11 mouse cellular contexts compared by ENCODE assay signal in the genomic region with DNA sequence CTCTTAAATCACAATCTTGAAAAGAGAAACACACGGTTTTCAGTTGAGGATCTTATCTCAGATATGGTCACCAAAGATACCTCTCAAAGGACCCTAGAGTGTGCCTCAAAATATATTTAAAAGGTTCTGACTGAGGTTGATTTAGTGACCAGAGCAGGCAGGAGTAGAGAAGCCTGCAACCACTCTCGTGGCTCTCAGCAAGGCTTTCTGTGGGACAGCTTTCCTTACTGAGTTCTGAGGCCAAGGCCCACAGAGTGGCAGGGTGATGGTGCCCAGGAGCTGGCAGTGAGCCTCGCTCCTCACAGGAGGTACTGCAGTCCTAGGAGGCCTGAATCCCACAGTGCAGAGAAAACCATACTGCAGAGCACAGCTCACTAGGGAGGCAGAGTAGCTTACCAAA.
DNase-seq lines count a peak whose midpoint lies in the region; ATAC-seq lines count a peak whose summit lies in the region.
"Had no signal": no experiment of that assay in that cellular context is flagged by ENCODE, and none has a peak within 500 bp of the region (broad histone marks: within the 10 kb centered on the region; RNA-seq: fewer than 3 reads in every experiment).

No protein-coding gene starts in this region.

- H3K27ac ChIP-seq in hindbrain, embryonic 12.5 days = peak overlapping the region; percentile 99
- no peak overlapping the region for H3K27ac ChIP-seq in intestine, embryonic 16.5 days (ENCODE audit: low read length)
- no peak overlapping the region for H3K27ac ChIP-seq in intestine, embryonic 15.5 days
- H3K27ac ChIP-seq: limb, embryonic 13.5 days had no signal

- H3K4me3 ChIP-seq in hindbrain, embryonic 12.5 days = peak overlapping the region; percentile 65
- no peak overlapping the region for H3K4me3 ChIP-seq in intestine, embryonic 16.5 days (ENCODE audit: low read length)
- H3K4me3 ChIP-seq in intestine, embryonic 15.5 days (replicated peaks) = no peak overlapping the region
- H3K4me3 ChIP-seq: limb, embryonic 13.5 days had no signal

- no peaks in the 10 kb centered on the region for H3K9me3 ChIP-seq in hindbrain, embryonic 12.5 days (replicated peaks)
- no peaks in the 10 kb centered on the region for H3K9me3 ChIP-seq in intestine, embryonic 16.5 days (ENCODE audit: control insufficient read depth, low read length)
- no peaks in the 10 kb centered on the region for H3K9me3 ChIP-seq in intestine, embryonic 15.5 days
- H3K9me3 ChIP-seq: limb, embryonic 13.5 days had no signal

- DNase-seq in cerebellum, adult 18-20 months = peak; percentile 55 to 64
- DNase-seq in cerebellum, postnatal 14 days = peak; percentile 41 to 57
- peak; percentile 47 for DNase-seq in neural tube, embryonic 10.5 days (ENCODE audit: extremely low spot score, low spot score)
- no peak for DNase-seq in layer of hippocampus, adult 8-10 months (ENCODE audit: low spot score in 2 of 2)
- DNase-seq: kidney, postnatal 36 days; thymus, postnatal 4 days had no signal

- peaks cover 2% of the 10 kb centered on the region; the same call in 1 of the 2 replicates for H3K4me1 ChIP-seq in hindbrain, embryonic 12.5 days
- H3K4me1 ChIP-seq in intestine, embryonic 16.5 days (ENCODE audit: control insufficient read depth, insufficient read depth, low read length) = 0 out of 2 replicates have a peak, but pooled peaks cover 7% of the 10 kb centered on the region
- H3K4me1 ChIP-seq in intestine, embryonic 15.5 days (replicated peaks) = peaks cover 6% of the 10 kb centered on the region; the same call in 1 of the 2 replicates

- H3K36me3 ChIP-seq in hindbrain, embryonic 12.5 days = no peaks in the 10 kb centered on the region
- H3K36me3 ChIP-seq in intestine, embryonic 16.5 days (ENCODE audit: control insufficient read depth, insufficient read depth, low read length) = no peaks in the 10 kb centered on the region
- H3K36me3 ChIP-seq in intestine, embryonic 15.5 days = no peaks in the 10 kb centered on the region
- H3K36me3 ChIP-seq: limb, embryonic 13.5 days had no signal

- H3K27me3 ChIP-seq in hindbrain, embryonic 12.5 days = peaks cover 9% of the 10 kb centered on the region; the same call in 1 of the 2 replicates
- H3K27me3 ChIP-seq in intestine, embryonic 16.5 days (replicated peaks; ENCODE audit: control insufficient read depth, insufficient read depth, low read length) = peaks cover 43% of the 10 kb centered on the region
- peaks cover 41% of the 10 kb centered on the region for H3K27me3 ChIP-seq in intestine, embryonic 15.5 days (replicated peaks)

- H3K9ac ChIP-seq in hindbrain, embryonic 12.5 days = peak overlapping the region; percentile 97
- H3K9ac ChIP-seq in intestine, embryonic 16.5 days (ENCODE audit: low read depth, low read length) = no peak overlapping the region
- no peak overlapping the region for H3K9ac ChIP-seq in intestine, embryonic 15.5 days
- H3K9ac ChIP-seq: limb, embryonic 13.5 days had no signal

- WGBS in hindbrain, embryonic 12.5 days = 14% methylated on average over 3 of the region's 3 CpGs
- 17% methylated on average over 3 of the region's 3 CpGs for WGBS in intestine, embryonic 16.5 days
- WGBS in intestine, embryonic 15.5 days = 34% methylated on average over 3 of the region's 3 CpGs

- ATAC-seq in hindbrain, embryonic 12.5 days (ENCODE audit: low FRiP score) = 0 out of 2 replicates have a peak, but pooled peaks have one; percentile 6
- ATAC-seq in intestine, embryonic 16.5 days = no peak
- ATAC-seq in intestine, embryonic 15.5 days = no peak
- ATAC-seq: lung, postnatal 0 days had no signal

- peak overlapping the region; percentile 61 for H3K4me2 ChIP-seq in hindbrain, embryonic 12.5 days (replicated peaks)
- no peak overlapping the region for H3K4me2 ChIP-seq in intestine, embryonic 16.5 days (ENCODE audit: low read depth, low read length)
- no peak overlapping the region for H3K4me2 ChIP-seq in intestine, embryonic 15.5 days (replicated peaks)
- H3K4me2 ChIP-seq: limb, embryonic 13.5 days had no signal

Comparison
In these comparisons a context has a peak if more than half of its experiments do, and no peak if none do; other contexts are left out.
1. DNase-seq: peak in cerebellum, adult 18-20 months (2 of 2), cerebellum, postnatal 14 days (2 of 2) and neural tube, embryonic 10.5 days (single experiment); none in layer of hippocampus, adult 8-10 months (0 of 2).